Mouse (Mus musculus): ENCODE measurements around the gene Atoh8.

Atoh8 gene

GRCm38 (mm10) chr6:72254588-72255075 is 19.3 kb upstream of the Atoh8 start:
- DNase-seq (ENCODE audit: low spot score in 2 of 2), result no peak

GRCm38 (mm10) chr6:72253911-72254587 is 18.7 kb upstream of the Atoh8 start:
- DNase-seq (ENCODE audit: low spot score in 2 of 2), result no peak

DNA sequence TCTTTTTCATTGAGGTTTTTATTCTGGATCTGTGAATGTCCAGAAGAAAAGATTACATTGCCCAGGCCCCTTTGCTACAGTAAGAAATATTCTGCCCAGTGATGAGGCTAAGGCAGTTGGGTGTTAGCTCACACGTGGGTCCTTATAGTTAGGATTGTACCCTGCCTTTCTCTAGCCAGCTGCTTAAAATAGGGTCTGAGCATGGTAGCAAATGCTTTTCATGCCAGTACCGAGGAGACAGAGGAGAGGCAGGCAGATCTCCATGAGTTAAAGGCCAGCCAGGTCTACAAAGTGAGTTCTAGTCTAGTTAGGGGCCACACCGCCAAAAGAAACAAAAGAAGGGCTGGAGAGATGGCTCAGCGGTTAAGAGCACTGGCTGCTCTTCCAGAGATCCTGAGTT is 17.8 kb upstream of the Atoh8 start:
- DNase-seq (ENCODE audit: low spot score in 2 of 2), result no peak

GRCm38 (mm10) chr6:72252433-72252832 is 17.1 kb upstream of the Atoh8 start:
- no peak for DNase-seq (ENCODE audit: low spot score in 2 of 2)

DNA sequence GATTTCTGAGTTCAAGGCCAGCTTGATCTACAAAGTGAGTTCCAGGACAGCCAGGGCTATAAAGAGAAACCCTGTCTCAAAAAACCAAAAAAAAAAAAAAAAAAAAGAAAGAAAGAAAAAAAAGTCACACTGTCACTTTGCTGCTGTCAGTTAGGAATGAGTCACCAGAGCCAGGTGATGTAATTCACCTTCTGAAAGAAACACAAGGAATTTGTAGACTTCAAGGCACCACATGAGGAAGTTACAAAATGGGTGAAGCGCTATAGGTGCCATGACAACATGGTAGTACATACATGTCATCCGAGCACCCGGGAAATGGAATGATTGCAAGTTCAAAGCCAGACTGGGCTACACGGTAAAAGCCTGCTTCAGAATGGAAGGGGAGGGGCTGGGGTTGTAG is 14.6 kb upstream of the Atoh8 start:
- DNase-seq (ENCODE audit: low spot score in 2 of 2), result no peak

DNA sequence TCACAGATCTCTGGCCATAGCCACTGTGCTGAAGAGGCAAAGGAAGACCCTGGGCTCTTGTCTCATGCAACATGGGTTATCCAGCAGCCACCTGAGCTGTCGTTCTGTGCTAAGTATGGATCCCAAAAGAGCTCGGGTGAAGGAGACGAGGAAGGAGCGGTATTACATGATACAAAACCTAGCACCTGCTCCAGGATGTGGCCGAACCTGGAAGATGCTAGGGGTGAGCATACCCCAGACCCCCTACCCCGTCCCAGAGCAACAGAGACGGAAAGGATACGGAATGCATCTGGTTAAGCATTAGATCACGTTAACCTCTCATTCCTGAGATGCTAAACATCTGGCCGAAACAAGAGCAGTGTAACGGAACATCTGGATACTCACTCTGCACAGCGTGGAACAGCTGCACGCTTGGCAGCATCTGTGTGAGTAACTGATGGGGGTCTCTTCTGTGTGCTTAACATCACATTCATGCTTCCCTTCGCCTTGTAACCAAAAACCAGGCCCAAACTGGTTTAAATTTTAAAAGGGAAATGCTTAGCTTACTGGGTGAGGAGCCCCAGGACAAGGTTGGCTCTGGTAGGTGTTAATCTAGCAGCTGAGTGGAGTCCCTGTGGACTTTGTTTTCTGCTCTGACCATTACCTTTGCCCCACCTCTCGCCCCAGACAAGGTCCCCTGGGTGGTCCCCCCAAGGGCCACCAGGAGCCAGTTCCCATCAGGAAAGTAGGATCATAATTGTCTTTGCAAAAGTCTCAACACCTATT is 13.0 kb upstream of the Atoh8 start:
- no peak for DNase-seq (ENCODE audit: low spot score in 2 of 2)

DNA sequence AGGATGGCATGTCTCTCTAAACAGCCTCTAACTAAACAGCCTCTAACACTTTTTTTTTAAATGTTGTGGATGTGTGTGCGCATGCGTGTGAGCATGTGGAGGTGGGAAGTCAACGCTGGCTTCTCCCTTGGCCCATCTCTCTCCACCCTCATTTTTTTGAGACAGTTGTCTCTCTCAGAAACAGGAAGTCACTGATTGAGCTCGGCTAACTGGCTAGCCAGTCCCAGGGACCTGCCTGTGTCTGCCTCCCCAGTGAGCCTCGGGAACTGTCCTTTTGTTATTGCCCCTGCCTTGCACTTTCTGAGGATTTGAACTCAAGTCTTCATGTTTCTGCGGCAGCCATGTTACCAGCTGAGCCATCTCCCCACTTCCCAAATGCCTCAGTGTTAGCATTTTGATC is 10.9 kb upstream of the Atoh8 start:
- no peak for DNase-seq (ENCODE audit: low spot score in 2 of 2)

GRCm38 (mm10) chr6:72244569-72245285 is 9.3 kb upstream of the Atoh8 start:
- DNase-seq (ENCODE audit: low spot score in 2 of 2), result no peak

DNA sequence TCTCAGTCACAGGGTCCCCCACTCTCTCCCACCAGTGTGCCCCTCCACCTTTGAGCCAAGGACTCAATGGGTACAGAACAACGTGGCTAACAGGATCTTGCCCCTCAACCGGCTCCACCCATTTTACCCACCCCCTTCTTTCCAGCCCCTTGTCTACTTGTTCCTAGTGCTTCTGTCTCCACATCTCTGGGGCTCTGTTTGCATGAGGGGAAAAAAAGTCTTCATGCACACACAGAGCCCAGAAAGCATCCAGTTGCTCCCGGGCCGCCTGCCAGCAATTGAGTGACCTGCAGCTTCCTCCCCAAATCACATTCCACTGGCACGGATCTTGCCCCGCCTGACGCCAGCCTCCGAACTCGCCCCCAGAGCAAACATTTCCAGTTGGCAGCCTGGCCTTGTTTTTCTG is 8.8 kb upstream of the Atoh8 start:
- peak; percentile 43 to 59 for DNase-seq (ENCODE audit: low spot score in 2 of 2)

DNA sequence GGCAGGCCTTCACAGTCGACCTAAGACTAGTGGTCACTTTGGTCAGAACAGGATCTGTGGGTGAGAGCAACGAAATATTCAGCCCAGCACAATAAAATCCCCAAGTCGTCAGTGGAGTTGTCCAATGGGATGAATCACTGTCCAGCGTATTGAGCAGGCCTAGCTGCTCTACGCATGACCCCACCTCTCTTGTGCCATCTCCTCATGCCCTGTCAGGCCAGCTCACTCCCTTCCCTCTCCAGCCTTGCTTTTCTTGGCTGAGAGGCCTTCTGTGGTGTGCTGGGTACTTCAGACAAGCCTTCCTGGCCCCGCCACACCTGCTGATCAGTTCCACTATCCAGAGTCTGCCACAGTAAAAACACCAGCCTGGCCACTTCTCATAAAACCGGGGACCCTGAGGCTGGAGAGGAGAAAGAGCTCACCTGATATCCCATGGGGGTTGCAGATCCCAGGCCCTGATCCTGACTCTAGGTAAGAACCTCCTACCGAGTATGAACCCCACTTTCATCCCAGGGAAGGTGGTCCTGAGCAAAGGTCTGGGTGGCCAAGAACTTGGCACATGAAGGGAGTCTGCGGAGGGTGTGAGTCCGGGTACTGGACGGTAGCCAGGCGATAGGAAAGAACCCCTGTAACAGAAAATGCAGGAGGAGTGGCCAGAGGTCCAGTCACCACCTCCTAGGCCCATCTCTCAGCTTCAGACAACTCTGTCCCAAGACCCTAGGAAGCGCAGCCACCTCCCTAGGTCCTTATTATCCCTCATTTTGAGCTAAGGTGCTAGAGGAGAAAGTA is 7.3 kb upstream of the Atoh8 start:
- DNase-seq (ENCODE audit: low spot score in 2 of 2), result no peak

DNA sequence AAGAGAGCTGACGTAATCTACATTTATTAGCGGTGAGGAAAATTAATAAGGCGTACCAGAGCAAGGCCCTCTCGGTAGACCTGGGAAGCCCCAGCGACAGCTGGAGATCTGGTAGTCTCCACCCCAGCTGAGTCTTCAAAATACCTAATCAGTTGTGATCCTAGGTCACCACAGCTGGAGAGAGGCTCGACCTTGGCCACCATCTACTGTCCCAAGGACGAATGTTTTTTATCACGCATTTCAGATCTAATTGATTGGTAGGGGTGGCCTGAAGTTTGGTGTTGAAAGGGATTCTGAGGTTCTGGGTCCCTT is 6.4 kb upstream of the Atoh8 start:
- DNase-seq (ENCODE audit: low spot score in 2 of 2), result no peak

DNA sequence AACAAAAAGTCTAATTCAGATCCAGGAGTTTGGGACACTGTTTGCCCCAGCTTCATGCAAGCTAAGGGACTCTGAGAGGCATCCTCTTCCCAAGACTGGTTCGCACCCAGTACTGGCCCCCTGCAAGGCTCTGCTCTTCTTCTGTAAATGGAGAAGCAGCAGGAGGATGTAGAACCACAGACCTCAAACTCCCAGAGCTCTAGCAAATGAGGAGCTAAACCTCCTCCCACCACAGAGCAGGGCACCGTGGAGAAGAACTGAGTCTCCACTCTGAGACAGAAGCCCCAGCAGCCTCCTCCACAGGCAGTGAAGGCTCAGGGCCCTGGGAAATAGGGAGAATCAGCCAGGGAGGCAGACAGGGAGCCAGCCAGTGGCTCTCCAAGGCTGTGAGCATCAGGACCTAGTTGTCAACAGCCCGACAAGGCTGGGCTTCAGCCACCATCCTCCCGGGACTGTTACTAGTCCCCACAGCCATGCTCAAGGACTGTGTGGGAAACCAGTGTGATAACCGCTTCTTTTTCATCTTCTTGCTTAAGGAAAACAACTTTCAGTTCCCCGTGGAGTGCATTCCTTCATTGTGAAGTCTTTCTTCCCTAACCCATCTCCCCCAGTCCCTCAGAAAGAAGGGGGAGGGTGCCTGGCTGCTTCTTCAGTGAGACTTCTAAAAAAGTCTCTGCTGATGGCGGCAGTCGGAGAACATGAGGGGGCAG is 5.9 kb upstream of the Atoh8 start:
- no peak for DNase-seq (ENCODE audit: low spot score in 2 of 2)

DNA sequence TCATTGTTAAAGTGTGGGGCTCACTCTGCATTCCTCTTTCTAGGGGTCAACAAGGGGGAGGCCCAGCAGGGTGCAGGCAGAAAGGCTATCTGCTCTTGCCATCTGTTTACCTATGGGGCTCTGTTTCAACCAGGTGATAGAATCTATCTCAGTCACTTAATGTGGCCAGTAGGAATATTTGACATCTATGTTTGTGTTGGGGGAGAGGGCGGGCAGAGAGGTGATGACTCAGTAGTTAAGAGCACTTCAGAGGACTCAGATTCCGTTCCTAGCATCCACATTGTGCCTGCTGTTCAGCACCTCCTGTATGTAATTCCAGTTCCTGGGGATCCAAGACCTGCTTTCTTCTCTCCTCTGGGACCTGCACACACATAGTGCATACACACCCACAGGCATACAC is 4.7 kb upstream of the Atoh8 start:
- DNase-seq (ENCODE audit: low spot score in 2 of 2), result no peak

DNA sequence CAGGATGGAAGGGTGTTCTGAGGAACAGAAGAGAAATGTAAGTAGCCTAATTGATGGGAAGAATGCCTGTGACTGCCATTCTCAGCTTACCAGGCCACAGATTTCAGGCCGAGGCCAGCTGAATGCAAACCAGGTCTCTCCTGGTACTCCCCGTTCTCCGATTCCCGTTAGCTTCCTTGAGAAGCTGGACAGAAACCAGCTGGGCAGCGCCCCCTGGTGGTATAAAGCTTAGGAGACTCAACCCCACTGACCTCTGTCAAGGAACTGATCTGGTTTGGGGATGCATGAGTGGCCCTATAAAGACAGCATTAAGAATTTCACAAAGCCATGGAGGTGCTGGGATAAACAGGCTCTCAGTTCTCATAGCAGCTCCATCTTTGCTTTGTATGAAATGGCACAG is 1.7 kb upstream of the Atoh8 start:
- peak; percentile 55 to 56 for DNase-seq (ENCODE audit: low spot score in 2 of 2)

- no peak for DNase-seq (ENCODE audit: low spot score in 2 of 2)
Measured at GRCm38 (mm10) chr6:72235807-72236407, 530 bp upstream of the Atoh8 start.

DNA sequence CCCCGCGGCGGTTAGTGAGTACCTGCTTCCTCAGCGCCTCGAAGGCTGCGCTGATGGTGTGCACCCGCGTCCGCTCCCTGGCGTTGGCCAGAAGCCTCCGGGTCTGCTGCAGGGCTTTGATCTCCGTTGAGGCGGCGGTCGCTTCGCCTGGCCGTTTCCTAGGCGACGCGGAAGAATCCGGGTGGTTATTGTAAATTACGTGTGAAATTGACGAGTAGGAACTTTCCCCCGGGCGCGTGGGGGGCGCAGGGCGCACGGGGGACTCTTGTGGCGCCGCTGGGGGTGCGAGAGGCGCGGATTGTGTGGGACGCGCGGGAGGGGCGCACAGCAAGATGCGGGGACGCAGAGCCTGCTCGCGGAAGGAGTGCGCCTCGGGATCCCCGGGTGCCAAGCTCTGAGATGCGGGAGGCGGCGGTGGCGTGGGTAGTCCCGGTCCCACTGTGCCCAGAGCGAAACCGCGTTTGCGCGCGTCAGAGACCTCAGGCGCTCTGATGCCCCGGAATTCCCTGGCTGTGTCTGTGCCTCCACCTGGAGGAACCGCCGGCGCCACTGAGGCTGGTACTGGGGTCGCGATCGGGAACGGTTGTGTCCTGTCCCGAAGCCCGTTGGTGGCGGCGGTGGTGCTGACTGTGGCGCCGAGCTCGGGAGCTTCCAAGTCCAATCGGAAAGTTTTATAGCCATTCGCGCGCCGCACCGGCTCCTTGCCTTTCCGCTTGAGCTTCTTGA is 842 bp downstream of the Atoh8 start:
- no peak for DNase-seq (ENCODE audit: low spot score in 2 of 2)

- DNase-seq (ENCODE audit: low spot score in 2 of 2), result no peak
Measured at GRCm38 (mm10) chr6:72233950-72234349, 1.4 kb downstream of the Atoh8 start.

- no peak for DNase-seq (ENCODE audit: low spot score in 2 of 2)
Measured at GRCm38 (mm10) chr6:72232870-72233269, 2.5 kb downstream of the Atoh8 start.

GRCm38 (mm10) chr6:72232411-72232810 is 3.0 kb downstream of the Atoh8 start:
- no peak for DNase-seq (ENCODE audit: low spot score in 2 of 2)

DNA sequence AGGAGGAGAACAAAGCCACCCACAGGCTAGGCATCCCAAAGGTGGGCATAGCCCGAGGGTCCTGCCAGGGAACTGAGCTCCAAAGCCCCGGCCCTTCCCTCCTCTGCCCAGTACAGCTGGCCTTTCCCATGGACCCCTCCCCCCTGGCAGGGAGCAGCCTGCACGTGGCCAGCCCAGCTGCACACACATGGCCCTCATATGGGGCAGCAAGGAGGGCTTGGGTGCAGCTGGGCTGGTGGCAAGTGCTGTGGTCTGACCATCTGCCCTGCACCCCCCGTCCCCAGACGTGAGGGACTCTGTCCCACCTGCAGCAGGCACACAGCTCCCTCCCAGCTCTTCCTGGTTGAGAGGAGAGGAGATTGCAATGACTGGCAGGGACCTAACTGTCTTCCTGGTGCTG is 4.5 kb downstream of the Atoh8 start:
- no peak for DNase-seq (ENCODE audit: low spot score in 2 of 2)
